Mouse (Mus musculus) frontal cortex, postnatal 10 days (tissue): ENCODE data around the gene Enpp7.

Experiments used
- DNase-seq, 2 experiments: peaks; one replicate each; pipeline ENCODE4 v3.0.0; 2022; ENCODE audit warnings: low spot score in 2 of 2, mixed read lengths in 1 of 2

Enpp7 gene

GRCm38 (mm10) chr11:118997182-118997581 lies 9.2 kb downstream of the Enpp7 start:
- DNase-seq = no peak

GRCm38 (mm10) chr11:118998540-118999265 lies 10.7 kb downstream of the Enpp7 start:
- DNase-seq = peak; percentile 74 to 86

DNA sequence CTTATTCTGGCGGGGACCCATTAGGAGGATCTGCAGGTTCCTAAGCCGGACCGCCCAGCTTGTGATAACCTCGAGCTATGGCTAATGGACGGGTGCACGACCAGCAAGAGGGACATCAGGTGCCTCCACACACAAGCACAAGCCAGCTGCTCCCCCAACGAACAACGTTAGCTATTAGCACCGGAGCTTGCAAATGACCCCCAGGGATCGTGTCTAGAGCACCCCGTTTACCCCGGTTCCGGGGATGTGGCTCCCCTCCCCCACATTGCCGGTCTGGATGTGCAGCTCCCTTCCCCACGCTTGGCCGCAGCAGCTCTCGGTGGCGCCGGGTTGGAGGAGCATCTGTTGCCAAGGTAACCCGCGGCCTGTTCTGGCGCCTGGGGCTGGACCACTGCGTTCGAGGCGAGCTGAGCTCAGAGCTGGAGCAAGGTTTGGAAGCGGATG lies 11.4 kb downstream of the Enpp7 start:
- DNase-seq = peak in 1 of 2 experiments; percentile 60

- DNase-seq = no peak
Measured at GRCm38 (mm10) chr11:119000877-119001276, 12.9 kb downstream of the Enpp7 start.

- DNase-seq = no peak
Measured at GRCm38 (mm10) chr11:119001493-119002128, 13.6 kb downstream of the Enpp7 start.

- no peak for DNase-seq
Measured at GRCm38 (mm10) chr11:119005547-119006275, 17.7 kb downstream of the Enpp7 start.

- no peak for DNase-seq
Measured at GRCm38 (mm10) chr11:119006462-119006861, 18.5 kb downstream of the Enpp7 start.

GRCm38 (mm10) chr11:119007461-119008456 lies 19.8 kb downstream of the Enpp7 start:
- DNase-seq = no peak

- no peak for DNase-seq
Measured at GRCm38 (mm10) chr11:119014455-119014854, 26.5 kb downstream of the Enpp7 start.

DNA sequence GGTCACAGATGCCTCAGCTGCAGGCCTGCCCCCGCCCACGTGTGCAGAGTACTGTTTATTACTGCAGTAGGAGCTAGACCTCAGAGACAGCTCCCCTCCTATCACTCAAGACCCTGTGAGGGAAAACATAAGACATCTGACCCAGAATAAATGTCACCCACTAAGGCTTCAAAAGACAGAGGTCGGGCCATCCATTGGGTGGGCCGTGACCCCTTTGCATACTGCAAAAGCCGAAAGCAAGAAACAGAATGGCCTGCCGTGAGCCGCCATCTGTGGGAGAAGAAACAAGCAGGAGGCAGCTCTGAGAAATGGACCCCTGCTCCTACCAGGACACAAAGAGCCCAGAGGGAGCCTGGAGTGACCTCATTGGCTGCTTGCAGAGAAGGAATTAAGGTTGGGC lies 29.5 kb downstream of the Enpp7 start:
- no peak for DNase-seq

DNA sequence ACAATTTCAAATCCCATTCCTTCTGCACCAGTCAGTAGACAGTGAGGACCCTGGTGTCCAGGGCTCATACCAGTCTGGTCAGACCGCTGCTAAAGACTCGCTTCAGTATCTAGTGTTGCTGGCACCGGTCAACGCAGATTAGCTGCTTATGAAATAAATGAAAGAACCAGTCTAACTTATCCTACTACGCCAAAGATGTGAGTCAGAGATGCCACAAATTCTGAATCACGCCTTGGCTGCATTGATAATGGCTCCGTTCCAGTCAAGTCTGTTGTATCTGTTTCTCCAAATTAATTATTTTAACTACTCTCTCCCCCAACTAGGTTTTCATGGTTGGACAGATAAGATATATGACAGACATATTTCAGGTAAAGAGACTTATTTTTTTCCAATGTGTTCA lies 33.2 kb downstream of the Enpp7 start:
- no peak for DNase-seq

GRCm38 (mm10) chr11:119022068-119022894 lies 34.3 kb downstream of the Enpp7 start:
- no peak for DNase-seq

GRCm38 (mm10) chr11:119022895-119023615 lies 35.1 kb downstream of the Enpp7 start, which contains the start of gene Cbx2:
Gene Cbx2 (plus strand): TSS chr11:119022962.
- DNase-seq = peak; percentile 66 to 84

DNA sequence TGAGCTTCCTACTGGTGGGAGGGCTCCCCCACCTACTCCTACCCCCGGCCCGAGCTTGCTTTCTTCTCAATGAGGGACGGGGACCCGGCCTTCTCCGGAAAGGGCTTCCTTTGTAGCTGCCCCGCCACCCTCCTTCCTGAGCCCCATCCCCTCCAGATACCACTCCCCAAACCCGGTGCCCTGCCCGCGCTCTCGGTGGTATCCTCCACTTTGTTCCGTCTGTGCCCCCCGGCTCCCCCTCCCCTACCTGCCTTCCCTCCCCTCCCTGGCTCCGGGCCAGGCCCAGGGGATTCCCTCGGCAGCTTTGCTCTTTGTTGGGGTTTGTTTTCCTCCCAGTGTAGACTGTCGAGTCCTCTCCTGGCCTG lies 35.6 kb downstream of the Enpp7 start:
- no peak for DNase-seq

GRCm38 (mm10) chr11:119024260-119024659 lies 36.3 kb downstream of the Enpp7 start:
- DNase-seq = no peak

DNA sequence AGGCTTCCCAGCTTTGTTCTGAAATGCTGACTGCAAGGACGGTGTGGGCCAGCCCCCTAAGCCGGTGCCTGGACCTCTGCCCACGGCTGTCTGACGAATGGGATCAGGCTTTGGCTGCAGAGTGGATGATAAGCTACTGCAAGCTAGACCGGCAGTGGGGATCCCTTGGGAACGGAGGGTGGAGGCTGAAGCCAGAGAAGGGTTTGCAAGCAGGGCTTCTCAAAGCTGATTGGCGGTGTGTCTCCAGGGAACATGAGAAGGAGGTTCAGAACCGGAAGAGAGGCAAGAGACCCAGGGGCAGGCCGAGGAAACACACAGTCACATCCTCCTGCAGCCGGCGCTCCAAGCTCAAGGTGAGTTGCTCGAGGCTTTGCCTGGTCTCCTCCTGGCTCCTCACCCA lies 38.2 kb downstream of the Enpp7 start:
- DNase-seq = no peak

DNA sequence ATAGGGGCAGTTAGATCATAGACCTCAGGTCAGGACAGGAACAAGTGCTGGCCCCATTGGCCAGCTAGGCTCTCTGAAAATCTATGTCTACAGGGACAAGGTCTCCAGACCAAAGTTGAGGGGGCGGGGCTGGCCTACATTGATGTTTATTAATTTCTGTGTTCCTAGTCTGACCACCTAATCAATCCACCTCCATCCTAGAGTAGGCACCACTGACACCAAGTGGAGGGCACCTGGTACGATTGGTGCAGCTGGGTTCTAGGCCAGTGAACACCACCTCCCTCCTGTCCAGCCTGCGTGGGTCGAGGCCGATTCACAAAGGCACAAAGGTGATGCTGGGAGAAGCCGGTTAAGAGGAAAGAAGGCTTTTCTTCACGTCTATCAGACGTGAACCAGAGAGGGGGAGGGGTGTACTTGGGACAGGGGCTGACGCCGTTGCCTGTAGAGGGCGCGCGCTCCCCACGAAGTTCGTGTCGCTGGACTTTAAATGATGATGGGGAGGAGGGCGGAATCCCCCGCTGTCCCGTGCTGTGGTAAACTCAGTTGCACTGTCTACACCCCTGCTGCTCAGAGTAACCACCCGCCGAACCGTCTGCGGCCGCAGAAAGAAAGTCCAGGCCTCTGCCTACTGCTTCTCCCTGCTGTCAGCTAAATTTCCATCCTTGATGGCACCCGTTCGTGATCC lies 46.0 kb downstream of the Enpp7 start:
- peak; percentile 18 to 72 for DNase-seq

DNA sequence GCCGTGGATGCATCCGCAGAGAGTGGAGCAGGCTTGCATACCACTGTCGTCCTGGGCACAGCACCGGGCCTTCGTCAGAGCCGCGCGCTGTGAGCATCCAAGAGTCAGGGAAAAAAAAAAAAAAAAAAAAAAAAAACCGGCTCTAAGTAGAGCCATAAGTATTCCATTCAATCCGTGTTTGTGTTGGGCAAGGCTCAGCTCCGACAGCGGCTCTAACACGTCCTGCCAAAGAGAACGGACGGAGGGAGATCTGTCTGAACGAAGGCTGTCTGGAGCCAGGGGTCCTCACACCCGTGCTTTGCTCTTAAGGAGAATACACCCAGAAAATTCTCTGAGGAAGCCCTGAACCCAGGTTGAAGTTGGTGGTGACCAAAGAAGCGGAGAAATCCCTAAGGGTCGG lies 46.6 kb downstream of the Enpp7 start:
- peak in 1 of 2 experiments; percentile 13 for DNase-seq

DNA sequence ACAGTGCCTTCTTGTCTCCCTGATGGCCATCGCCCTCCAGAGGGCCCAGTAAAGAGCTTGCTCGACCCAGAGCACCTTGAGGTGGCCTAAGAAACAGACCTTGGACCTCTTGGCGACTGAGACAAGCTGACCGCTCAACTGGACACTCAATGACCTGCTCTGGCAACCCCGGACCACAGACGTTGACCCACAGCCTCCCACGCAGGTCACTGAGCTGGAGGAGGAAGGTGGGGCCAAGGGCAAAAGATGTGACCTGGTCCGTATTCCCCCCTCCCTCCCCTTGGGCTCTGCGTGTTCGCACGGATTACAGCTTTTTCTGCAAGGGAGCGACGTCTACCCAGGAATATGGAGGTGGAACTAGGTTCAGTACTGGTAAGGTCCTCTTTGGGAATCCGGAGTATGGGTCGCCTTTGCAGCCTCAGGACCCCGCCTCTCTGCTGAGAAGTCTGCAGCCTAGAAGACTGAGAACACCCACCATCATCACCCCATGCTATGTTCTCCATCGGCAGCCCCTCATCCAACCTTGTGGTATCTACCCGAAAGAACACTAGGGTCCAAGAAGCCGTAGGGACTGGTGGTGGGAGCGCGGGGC lies 47.2 kb downstream of the Enpp7 start:
- DNase-seq = peak in 1 of 2 experiments; percentile 17
